Mouse (Mus musculus) E14TG2a.4 (cell line): Measurements from ENCODE around the gene Pbx3.

Experiments used
- H3K27me3 ChIP-seq: 2 replicates; pipeline ENCODE4 v1.6.1; 2014; ENCODE audit warnings: low read length, control low read depth; ENCODE audit not compliant: insufficient read depth
- H3K36me3 ChIP-seq: 2 replicates; pipeline ENCODE4 v1.6.1; 2014; ENCODE audit warnings: low read length, control low read depth; ENCODE audit not compliant: insufficient read depth
- H3K4me1 ChIP-seq: replicated peaks from 2 replicates; pipeline ENCODE4 v1.6.1; 2014; ENCODE audit warnings: low read depth, low read length, control low read depth
- H3K4me3 ChIP-seq: replicated peaks from 2 replicates; pipeline ENCODE4 v1.5.1; 2014; ENCODE audit warnings: mild to moderate bottlenecking, low read length
- H3K9me3 ChIP-seq: 2 replicates; pipeline ENCODE4 v1.6.1; 2014; ENCODE audit warnings: low read length, control low read depth
- CTCF ChIP-seq: conservative IDR thresholded peaks from 2 replicates; pipeline ENCODE4 v1.5.1; 2014; ENCODE audit warnings: low read length
- NANOG ChIP-seq: IDR thresholded peaks from 2 replicates; pipeline ENCODE4 v1.6.1; 2014; ENCODE audit warnings: borderline replicate concordance, low read length, mixed read lengths
- POU5F1 ChIP-seq: IDR thresholded peaks from 2 replicates; pipeline ENCODE4 v1.6.1; 2014; ENCODE audit warnings: low read length, borderline replicate concordance

The Pbx3 gene

DNA sequence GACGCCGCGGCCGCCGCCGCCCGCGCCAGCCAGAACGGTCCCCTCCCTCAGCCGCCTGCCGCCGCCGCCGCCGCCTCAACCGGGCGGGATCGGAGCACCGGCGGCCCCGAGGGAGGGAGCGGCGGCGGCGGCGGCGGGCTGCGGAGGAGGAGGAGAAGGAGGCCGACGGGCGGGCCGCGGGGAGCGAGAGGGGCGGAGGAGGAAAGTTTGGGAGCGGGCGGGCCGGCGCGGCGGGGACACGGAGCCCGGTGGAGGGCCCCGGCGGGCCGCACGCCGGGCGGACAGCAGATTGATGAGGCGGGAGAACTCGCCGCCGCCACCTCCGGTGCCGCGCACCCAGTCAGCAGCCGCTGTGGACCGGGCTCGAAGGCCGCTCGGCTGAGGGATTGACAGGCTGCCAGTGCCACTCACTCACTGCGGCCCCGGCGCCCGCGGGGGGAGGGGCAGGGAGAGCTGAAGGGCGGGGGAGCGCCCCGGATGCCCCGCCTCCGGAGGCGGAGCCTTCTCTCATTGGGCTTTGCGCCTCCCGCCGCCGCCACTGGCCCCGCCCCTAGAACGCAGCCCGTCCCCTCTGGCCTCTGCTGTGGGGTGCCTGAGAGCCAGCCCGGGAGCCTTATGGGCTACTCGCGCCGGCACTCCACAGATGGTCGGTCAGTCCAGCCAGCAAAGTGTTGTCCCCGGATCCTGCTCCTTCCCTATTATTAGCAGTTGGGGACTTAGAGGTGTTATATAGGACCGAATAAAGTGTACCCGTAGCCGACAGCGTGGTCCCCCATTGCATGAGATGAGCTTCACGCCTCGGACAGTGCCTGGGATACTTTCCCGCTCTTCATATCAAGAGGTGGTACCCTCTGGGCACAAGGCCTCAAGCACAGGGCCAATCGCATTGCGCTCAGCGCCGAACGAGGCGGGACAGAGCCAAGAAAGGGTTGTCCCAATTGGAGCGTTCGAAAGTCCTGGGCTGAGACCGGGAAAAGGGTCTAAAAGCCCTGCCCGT lies at the start of gene Pbx3:
Gene Pbx3, minus strand, starts transcription at position 838 of the 997 bp plus-strand sequence.
- H3K36me3 ChIP-seq: no peaks in the 10 kb centered on the region
- TF ChIP-seq NANOG: no peak
- TF ChIP-seq POU5F1: no peak
- no peak for TF ChIP-seq CTCF

GRCm38 (mm10) chr2:34420256-34420655 lies 47.3 kb upstream of the Pbx3 start:
- TF ChIP-seq POU5F1: no peak
- TF ChIP-seq CTCF: no peak
- H3K4me1 ChIP-seq: no peaks in the 10 kb centered on the region

More for the DNA sequence above, at the start of gene Pbx3:
- H3K27me3 ChIP-seq: peaks cover 54% of the 10 kb centered on the region
- H3K4me1 ChIP-seq: peaks cover 20% of the 10 kb centered on the region
- H3K9me3 ChIP-seq: no peaks in the 10 kb centered on the region
- peak within 1 kb of the TSS; percentile 89 for H3K4me3 ChIP-seq

DNA sequence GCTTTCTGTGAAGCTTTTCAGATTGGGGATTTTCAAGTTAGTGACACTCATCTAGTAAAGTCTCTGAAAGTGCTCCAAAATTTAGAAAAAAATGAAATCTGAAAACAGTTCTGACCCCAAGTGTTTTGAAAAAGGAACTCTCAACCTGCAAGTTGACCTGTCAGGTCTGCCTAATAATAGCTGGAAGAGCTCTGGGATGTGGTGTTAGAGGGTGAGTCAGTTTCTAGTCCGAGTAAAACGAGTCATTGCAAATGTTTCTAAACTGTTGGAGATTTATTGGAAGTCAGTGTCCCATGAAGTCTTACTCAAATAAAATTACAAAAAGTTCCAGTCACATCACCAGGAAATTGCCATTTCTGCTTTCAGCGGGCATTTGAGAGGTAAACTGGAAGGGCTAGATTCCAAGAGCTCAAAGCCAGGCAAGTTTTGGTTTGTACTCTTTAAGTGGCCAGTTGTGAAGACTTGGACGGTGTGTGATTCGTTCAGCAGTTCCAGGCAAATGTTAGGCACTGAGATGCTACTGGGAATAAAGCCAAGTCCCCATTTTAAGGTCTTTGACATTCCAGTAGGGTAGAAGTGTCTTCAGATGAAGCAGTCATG lies 36.9 kb upstream of the Pbx3 start:
- H3K9me3 ChIP-seq: no peaks in the 10 kb centered on the region
- H3K4me3 ChIP-seq: no peak overlapping the region
- no peak for TF ChIP-seq POU5F1
- TF ChIP-seq NANOG: no peak
- TF ChIP-seq CTCF: no peak
- peaks cover 20% of the 10 kb centered on the region for H3K4me1 ChIP-seq
- H3K27me3 ChIP-seq: no peaks in the 10 kb centered on the region
- no peaks in the 10 kb centered on the region for H3K36me3 ChIP-seq

More at GRCm38 (mm10) chr2:34420256-34420655, 47.3 kb upstream of the Pbx3 start:
- H3K36me3 ChIP-seq: peaks cover 6% of the 10 kb centered on the region; the same call in 1 of the 2 replicates
- no peaks in the 10 kb centered on the region for H3K27me3 ChIP-seq
- no peak overlapping the region for H3K4me3 ChIP-seq
- no peaks in the 10 kb centered on the region for H3K9me3 ChIP-seq

- no peak for TF ChIP-seq POU5F1
- TF ChIP-seq CTCF: no peak
- no peak for TF ChIP-seq NANOG
- Histone ChIP-seq H3K27me3 (no peaks in the 10 kb centered on the region), H3K9me3 (no peaks in the 10 kb centered on the region)
These were observed 35.4 kb upstream of the Pbx3 start for GRCm38 (mm10) chr2:34408341-34408740.

GRCm38 (mm10) chr2:34407596-34407995 lies 34.7 kb upstream of the Pbx3 start:
- Histone ChIP-seq H3K27me3 (no peaks in the 10 kb centered on the region), H3K4me1 (peaks cover 16% of the 10 kb centered on the region), H3K4me3 (peak overlapping the region; percentile 98), H3K36me3 (no peaks in the 10 kb centered on the region), H3K9me3 (no peaks in the 10 kb centered on the region)
- no peak for TF ChIP-seq NANOG
- no peak for TF ChIP-seq POU5F1
- TF ChIP-seq CTCF: no peak

More at GRCm38 (mm10) chr2:34408341-34408740, 35.4 kb upstream of the Pbx3 start:
- peaks cover 16% of the 10 kb centered on the region for H3K4me1 ChIP-seq
- H3K4me3 ChIP-seq: peak overlapping the region; percentile 98; the same call in 1 of the 2 replicates
- H3K36me3 ChIP-seq: no peaks in the 10 kb centered on the region

- H3K27me3 ChIP-seq: no peaks in the 10 kb centered on the region
- H3K9me3 ChIP-seq: no peaks in the 10 kb centered on the region
- TF ChIP-seq CTCF (no peak), POU5F1 (no peak), NANOG (no peak)
- H3K4me3 ChIP-seq: peak within 1 kb of the TSS; percentile 98
- H3K4me1 ChIP-seq: peaks cover 16% of the 10 kb centered on the region
- no peaks in the 10 kb centered on the region for H3K36me3 ChIP-seq
These were observed 33.9 kb upstream of the Pbx3 start, which contains the start of gene Mapkap1 for GRCm38 (mm10) chr2:34406601-34407464. Gene Mapkap1, plus strand, starts transcription at chr2:34406771.

DNA sequence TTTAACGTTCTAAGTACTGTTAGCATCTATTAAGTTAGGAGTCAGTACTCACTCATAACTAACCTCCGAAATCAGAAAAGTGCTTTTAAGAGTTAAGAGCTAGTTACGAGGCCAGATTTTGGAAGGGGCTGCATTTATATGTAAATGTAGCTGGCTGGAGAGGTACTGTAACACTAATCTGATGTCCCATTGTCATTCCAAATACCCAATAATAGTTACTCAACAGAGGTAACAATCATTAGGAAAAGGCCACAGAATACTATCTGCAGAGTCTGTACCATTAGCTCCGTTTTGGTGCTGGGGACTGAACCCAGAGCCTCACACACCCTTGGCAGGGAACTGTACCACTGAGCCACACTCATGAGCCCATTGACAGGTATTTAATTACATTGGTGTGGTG lies 26.6 kb upstream of the Pbx3 start:
- Histone ChIP-seq H3K36me3 (no peaks in the 10 kb centered on the region), H3K4me1 (peaks cover 27% of the 10 kb centered on the region), H3K27me3 (peaks cover 3% of the 10 kb centered on the region; the same call in 1 of the 2 replicates), H3K4me3 (no peak overlapping the region), H3K9me3 (no peaks in the 10 kb centered on the region)
- peak; percentile 93 for TF ChIP-seq NANOG
- TF ChIP-seq CTCF: no peak
- TF ChIP-seq POU5F1: peak; percentile 69; the same call in 1 of the 2 replicates
